Mouse (Mus musculus) midbrain, embryonic 11.5 days (tissue): ENCODE results near the gene Zfp746. TPM values are rescaled to one million over a fixed set of nuclear protein-coding genes. Genes with fewer than 3 reads are reported as not detected.
A peak's percentile ranks its signal among the peaks of the same experiment; 100 is the strongest.

Source experiments
- ATAC-seq: fragments of 200-750 bp; cut with Nextera tagmentation; 2 replicates; pipeline ENCODE4 v1.8.0; 2017; ENCODE audit warnings: moderate TSS enrichment, moderate library complexity; ENCODE audit not compliant: low FRiP score
- DNase-seq: peaks from one replicate; pipeline ENCODE4 v3.0.0; 2015; ENCODE audit warnings: low spot score; ENCODE audit errors: missing footprints
- H3K27ac ChIP-seq: fragments of 300-500 bp; sonication (generic); 2 replicates; pipeline ENCODE4 v1.5.1; 2014; ENCODE audit warnings: low read depth, low read length
- H3K27me3 ChIP-seq: fragments of 300-500 bp; sonication (generic); 2 replicates; pipeline ENCODE4 v1.6.1; 2014; ENCODE audit warnings: mild to moderate bottlenecking, low read length, moderate library complexity, mixed read lengths; ENCODE audit not compliant: control insufficient read depth, insufficient read depth
- H3K36me3 ChIP-seq: fragments of 300-500 bp; sonication (generic); 2 replicates; pipeline ENCODE4 v1.6.1; 2014; ENCODE audit warnings: mild to moderate bottlenecking, low read length, moderate library complexity, mixed read lengths; ENCODE audit not compliant: control insufficient read depth, insufficient read depth
- H3K4me1 ChIP-seq: fragments of 300-500 bp; sonication (generic); 2 replicates; pipeline ENCODE4 v1.6.1; 2014; ENCODE audit warnings: low read length; ENCODE audit not compliant: control insufficient read depth, insufficient read depth
- H3K4me2 ChIP-seq: fragments of 300-500 bp; sonication (generic); 2 replicates; pipeline ENCODE4 v1.6.1; 2014; ENCODE audit warnings: mild to moderate bottlenecking, moderate library complexity
- H3K4me3 ChIP-seq: fragments of 300-500 bp; sonication (generic); 2 replicates; pipeline ENCODE4 v1.5.1; 2014; ENCODE audit warnings: low read depth, low read length
- H3K9ac ChIP-seq: fragments of 300-500 bp; sonication (generic); 2 replicates; pipeline ENCODE4 v1.6.1; 2014; ENCODE audit warnings: low read length
- H3K9me3 ChIP-seq: fragments of 300-500 bp; sonication (generic); 2 replicates; pipeline ENCODE4 v1.6.1; 2016; ENCODE audit warnings: low read length; ENCODE audit not compliant: control insufficient read depth
- WGBS: fragments of 180-500 bp; shearing (Covaris S2); extraction: QIAGEN DNeasy Blood & Tissue Kit; methylation state at CpG from one replicate; pipeline ENCODE4 v1.1.7; 2014; 5-methylcytosine and 5-hydroxymethylcytosine counted together
- polyA plus RNA-seq: library from polyadenylated mRNA; unstranded; fragments of >200 nt; fragmentation: Nextera tagmentation; extraction: Ambion mirVana; gene quantifications from 2 replicates; pipeline ENCODE4 v1.2.1, GENCODE M21; 2014

The Zfp746 gene
- polyA plus RNA-seq, 1 experiment from 2014 or later, result 21.1 TPM

- WGBS, result 99% methylated on average over 3 of the region's 3 CpGs
- peaks cover 24% of the 10 kb centered on the region for H3K36me3 ChIP-seq
- no peaks in the 10 kb centered on the region for H3K9me3 ChIP-seq
- no peak overlapping the region for H3K9ac ChIP-seq
- no peaks in the 10 kb centered on the region for H3K4me1 ChIP-seq
- no peak for DNase-seq
- H3K4me2 ChIP-seq, result no peak overlapping the region
- no peaks in the 10 kb centered on the region for H3K27me3 ChIP-seq
- no peak overlapping the region for H3K27ac ChIP-seq
- ATAC-seq, result no peak
- no peak overlapping the region for H3K4me3 ChIP-seq
These were observed 18.9 kb downstream of the Zfp746 start for GRCm38 (mm10) chr6:48067492-48067891.

- Histone ChIP-seq H3K4me1 (no peaks in the 10 kb centered on the region), H3K27ac (no peak overlapping the region), H3K27me3 (no peaks in the 10 kb centered on the region), H3K4me3 (no peak overlapping the region), H3K9me3 (no peaks in the 10 kb centered on the region), H3K9ac (no peak overlapping the region), H3K4me2 (no peak overlapping the region), H3K36me3 (peaks cover 24% of the 10 kb centered on the region)
- WGBS, result 94% methylated on average over 6 of the region's 6 CpGs
- no peak for DNase-seq
- ATAC-seq, result no peak
These were observed 20.8 kb downstream of the Zfp746 start for GRCm38 (mm10) chr6:48065587-48066075.

- no peak for ATAC-seq
- no peak overlapping the region for H3K4me2 ChIP-seq
- peaks cover 24% of the 10 kb centered on the region for H3K36me3 ChIP-seq
- H3K27me3 ChIP-seq, result no peaks in the 10 kb centered on the region
- H3K9me3 ChIP-seq, result no peaks in the 10 kb centered on the region
- no peak overlapping the region for H3K9ac ChIP-seq
- H3K4me1 ChIP-seq, result no peaks in the 10 kb centered on the region
- H3K27ac ChIP-seq, result no peak overlapping the region
- no peak overlapping the region for H3K4me3 ChIP-seq
- 92% methylated on average over 14 of the region's 14 CpGs for WGBS
- DNase-seq, result no peak
These were observed 21.9 kb downstream of the Zfp746 start for GRCm38 (mm10) chr6:48064451-48064850.

- no peaks in the 10 kb centered on the region for H3K9me3 ChIP-seq
- H3K4me1 ChIP-seq, result no peaks in the 10 kb centered on the region
- DNase-seq (no peak), ATAC-seq (no peak)
- H3K27me3 ChIP-seq, result no peaks in the 10 kb centered on the region
- H3K4me3 ChIP-seq, result no peak overlapping the region
- no peak overlapping the region for H3K9ac ChIP-seq
- 91% methylated on average over 28 of the region's 28 CpGs for WGBS
- H3K27ac ChIP-seq, result no peak overlapping the region
- no peak overlapping the region for H3K4me2 ChIP-seq
- H3K36me3 ChIP-seq, result peaks cover 24% of the 10 kb centered on the region
These were observed 22.5 kb downstream of the Zfp746 start for GRCm38 (mm10) chr6:48063940-48064339.

GRCm38 (mm10) chr6:48060895-48061294 is 25.5 kb downstream of the Zfp746 start:
- H3K4me2 ChIP-seq, result no peak overlapping the region
- no peak for ATAC-seq
- WGBS, result 88% methylated on average over 1 of the region's 1 CpGs
- H3K4me3 ChIP-seq, result no peak overlapping the region
- no peak overlapping the region for H3K9ac ChIP-seq
- no peaks in the 10 kb centered on the region for H3K27me3 ChIP-seq
- no peaks in the 10 kb centered on the region for H3K4me1 ChIP-seq
- H3K9me3 ChIP-seq, result no peaks in the 10 kb centered on the region
- peaks cover 20% of the 10 kb centered on the region for H3K36me3 ChIP-seq
- DNase-seq, result no peak
- no peak overlapping the region for H3K27ac ChIP-seq

DNA sequence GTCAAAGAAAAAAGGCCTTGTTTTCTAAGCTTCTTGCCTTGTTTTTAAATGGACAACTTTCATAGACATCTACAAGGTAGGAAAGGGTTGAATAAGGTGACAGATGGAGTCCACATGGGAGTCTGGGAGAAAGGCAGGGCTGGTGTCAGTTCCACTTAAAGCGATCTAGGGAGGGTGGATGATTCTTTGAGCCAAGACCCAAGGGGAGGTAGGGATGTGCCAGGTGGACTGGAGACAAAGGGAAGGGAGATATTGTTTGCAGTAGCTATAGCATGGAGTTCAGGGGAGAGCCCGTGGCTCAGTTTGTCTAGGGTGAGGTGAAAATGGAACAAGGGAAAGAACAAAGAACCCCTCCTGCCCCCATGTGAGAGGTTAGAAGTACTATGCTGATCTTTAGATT is 26.0 kb downstream of the Zfp746 start:
- Histone ChIP-seq H3K9ac (no peak overlapping the region), H3K4me3 (no peak overlapping the region), H3K4me1 (no peaks in the 10 kb centered on the region), H3K36me3 (peaks cover 17% of the 10 kb centered on the region), H3K27me3 (no peaks in the 10 kb centered on the region), H3K27ac (no peak overlapping the region), H3K9me3 (no peaks in the 10 kb centered on the region), H3K4me2 (no peak overlapping the region)
- 77% methylated on average over 2 of the region's 2 CpGs for WGBS
- ATAC-seq (no peak), DNase-seq (no peak)

DNA sequence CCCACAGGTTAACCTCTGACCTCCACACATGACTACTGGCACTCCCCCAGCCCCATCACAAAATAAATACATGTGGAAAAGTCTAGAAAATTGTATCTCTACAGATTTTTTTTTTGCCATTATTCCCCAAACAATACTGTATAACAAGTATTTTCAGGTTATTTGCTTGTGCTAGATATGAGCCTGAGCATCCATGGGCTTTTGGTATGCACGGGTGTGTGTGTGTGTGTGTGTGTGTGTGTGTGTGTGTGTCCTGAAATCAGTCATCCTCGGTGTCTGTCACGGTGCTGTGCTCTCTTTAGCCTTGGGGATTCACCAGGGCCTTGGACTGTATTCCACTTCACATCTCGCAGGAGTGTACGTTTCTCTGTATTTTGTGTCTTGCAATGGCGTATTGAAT is 34.3 kb downstream of the Zfp746 start:
- Histone ChIP-seq H3K4me3 (no peak overlapping the region), H3K27ac (no peak overlapping the region), H3K9ac (no peak overlapping the region), H3K27me3 (no peaks in the 10 kb centered on the region), H3K4me2 (no peak overlapping the region), H3K9me3 (no peaks in the 10 kb centered on the region), H3K36me3 (no peaks in the 10 kb centered on the region), H3K4me1 (peaks cover 10% of the 10 kb centered on the region; the same call in 1 of the 2 replicates)
- ATAC-seq (no peak), DNase-seq (no peak)
- WGBS, result 79% methylated on average over 6 of the region's 6 CpGs

DNA sequence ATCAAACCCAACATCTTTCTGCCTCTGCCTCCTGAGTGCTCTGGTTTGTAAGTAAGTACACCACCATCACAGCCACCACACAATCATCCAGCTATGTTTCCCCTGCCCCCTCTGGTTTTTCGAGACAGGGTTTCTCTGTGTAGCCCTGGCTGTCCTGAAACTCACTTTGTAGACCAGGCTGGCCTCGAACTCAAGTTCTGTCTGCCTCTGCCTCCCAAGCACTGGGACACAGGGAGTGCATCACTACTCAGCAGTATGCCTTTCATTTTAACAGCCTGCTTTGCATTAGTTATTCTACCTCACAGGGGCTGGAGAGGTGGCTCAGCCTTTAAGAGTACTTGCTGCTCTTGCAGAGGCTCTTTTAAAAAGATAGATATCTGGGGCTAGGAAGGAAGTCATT is 34.7 kb downstream of the Zfp746 start:
- no peak overlapping the region for H3K4me3 ChIP-seq
- no peaks in the 10 kb centered on the region for H3K9me3 ChIP-seq
- DNase-seq, result no peak
- H3K4me2 ChIP-seq, result no peak overlapping the region
- H3K36me3 ChIP-seq, result no peaks in the 10 kb centered on the region
- ATAC-seq, result no peak
- H3K9ac ChIP-seq, result no peak overlapping the region
- no peak overlapping the region for H3K27ac ChIP-seq
- no peaks in the 10 kb centered on the region for H3K27me3 ChIP-seq
- WGBS, result 88% methylated on average over 2 of the region's 2 CpGs
- peaks cover 11% of the 10 kb centered on the region; the same call in 1 of the 2 replicates for H3K4me1 ChIP-seq

DNA sequence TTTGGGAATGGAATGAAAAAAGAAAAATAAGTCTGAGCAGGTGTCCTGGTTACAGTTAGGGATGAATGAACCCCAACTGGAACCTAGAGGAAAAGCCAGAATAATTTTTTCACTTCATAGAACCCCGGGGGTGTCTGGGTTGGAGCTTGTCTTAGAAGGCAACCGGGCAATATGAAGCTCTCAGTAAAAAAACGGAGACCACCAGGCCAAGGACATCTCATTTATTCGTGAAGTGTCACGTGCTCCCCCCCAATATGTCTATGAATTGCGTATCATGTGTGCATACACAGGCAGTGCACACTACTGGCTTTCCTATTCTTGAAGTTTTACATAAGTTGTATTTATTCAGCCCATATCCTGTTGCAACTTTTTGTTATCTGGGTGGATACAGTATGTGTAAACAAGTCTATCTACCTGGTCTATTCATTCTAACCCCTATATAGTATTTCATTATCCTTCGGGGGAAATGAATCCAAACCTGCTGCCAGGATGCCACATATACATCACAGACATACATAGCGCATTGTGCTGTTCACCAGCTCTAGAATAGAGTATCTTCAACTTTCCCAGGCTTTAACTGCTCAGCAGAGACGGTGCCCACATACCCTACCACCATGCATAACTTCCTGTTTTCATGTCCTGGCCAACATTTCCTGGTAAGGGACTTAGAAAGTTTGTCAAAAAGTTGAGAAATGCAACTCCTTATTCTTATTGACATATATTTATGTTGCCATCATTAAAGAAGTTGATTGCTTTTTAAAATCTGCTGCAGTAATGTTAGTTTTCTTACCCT is 36.9 kb downstream of the Zfp746 start:
- peak overlapping the region; percentile 91 for H3K4me3 ChIP-seq
- peak overlapping the region; percentile 64 for H3K4me2 ChIP-seq
- H3K36me3 ChIP-seq, result no peaks in the 10 kb centered on the region
- WGBS, result 61% methylated on average over 9 of the region's 9 CpGs
- ATAC-seq (no peak), DNase-seq (no peak)
- H3K9ac ChIP-seq, result peak overlapping the region; percentile 83
- H3K9me3 ChIP-seq, result no peaks in the 10 kb centered on the region
- peaks cover 12% of the 10 kb centered on the region; the same call in 1 of the 2 replicates for H3K4me1 ChIP-seq
- H3K27ac ChIP-seq, result peak overlapping the region; percentile 84
- H3K27me3 ChIP-seq, result no peaks in the 10 kb centered on the region
